Mouse (Mus musculus) granulocyte monocyte progenitor cell, adult 5-6 weeks (primary cell): ENCODE measurements around the gene 5430427O19Rik. TPM values are rescaled to one million over a fixed set of nuclear protein-coding genes. Genes with fewer than 3 reads are reported as not detected.

Experiments
- ATAC-seq: replicated peaks from 2 replicates; pipeline ENCODE4 v1.8.0; 2016; ENCODE audit warnings: mild to moderate bottlenecking, moderate TSS enrichment, inconsistent platforms; ENCODE audit not compliant: poor library complexity, severe bottlenecking
- total RNA-seq, 2 experiments: library from RNA; stranded (forward) in 1 of 2; stranded (reverse) in 1 of 2; fragments of 200-712, 200-1000 nt in 1 of 2; fragments of >200 nt in 1 of 2; fragmentation: Nextera tagmentation in 1 of 2; gene quantifications; 2 replicates each; pipeline ENCODE4 v1.2.3; 2014 to 2017

Gene 5430427O19Rik
- total RNA-seq (2014; fragmentation: Nextera tagmentation) (10.2 and 15.1 TPM in 2 replicates), total RNA-seq (2017) (15.1 and 17.1 TPM in 2 replicates)

DNA sequence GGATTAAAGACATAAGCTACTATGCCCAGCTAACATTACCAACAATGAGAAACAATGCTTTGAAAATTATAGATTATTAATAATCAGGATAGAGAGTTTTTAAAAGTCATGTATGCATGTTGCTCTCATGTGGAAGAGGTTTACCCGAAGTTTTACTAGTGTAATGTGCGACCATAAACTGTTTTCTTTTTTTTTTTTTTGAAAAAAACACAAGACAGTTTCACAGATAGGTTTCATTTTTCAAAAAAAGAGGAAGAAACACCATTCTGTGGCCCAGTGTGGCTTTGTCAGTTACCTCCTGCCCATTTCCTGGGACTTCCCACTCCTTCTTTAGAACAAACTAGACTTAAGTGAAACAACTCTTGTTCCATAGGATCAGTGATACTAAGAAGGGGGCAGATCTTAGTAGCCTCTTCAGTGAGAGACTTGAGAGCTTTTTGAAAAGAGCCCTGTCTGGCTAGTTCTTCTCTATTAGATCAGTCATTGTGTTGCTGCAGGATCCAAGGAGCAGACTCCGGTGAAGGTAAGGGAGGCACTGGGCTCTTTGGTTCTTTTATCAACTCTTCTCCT lies at the start of gene 5430427O19Rik:
TSS of gene 5430427O19Rik (plus strand) at position 441 of the 570 bp plus-strand sequence.
- ATAC-seq = peak; percentile 83

DNA sequence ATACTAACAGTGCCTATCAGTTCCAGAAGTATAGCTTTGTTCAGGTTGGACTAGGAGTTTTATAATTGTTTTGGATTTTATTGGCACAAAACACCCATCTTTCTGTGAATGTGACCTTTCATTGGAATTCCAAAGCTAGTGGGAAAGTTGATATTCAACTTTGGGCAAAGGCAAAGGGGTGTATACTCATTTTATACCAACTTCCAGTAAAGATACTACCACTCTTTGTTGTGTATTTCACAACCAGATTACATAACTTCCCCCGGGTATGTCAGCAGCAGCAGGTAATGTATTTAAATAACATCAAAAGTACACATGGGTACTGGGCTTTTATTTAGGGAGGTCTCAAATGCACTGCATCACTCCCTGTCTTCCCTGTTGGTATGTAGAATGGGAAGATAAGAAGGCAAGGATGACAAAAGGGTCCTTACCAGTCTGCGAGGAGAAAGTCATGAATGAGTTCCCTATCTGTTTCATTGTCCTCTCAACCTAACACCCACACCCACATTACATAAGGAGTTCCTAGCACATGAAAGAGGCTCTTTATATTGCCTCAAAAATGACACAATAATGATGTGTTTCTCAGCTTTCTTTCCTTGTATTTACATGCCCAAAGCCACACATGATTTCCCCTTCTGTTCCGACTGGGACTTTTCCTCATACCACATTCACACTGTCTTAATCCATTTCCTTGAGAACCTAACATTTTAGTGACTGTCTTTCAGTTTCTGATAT lies 42.3 kb upstream of the 5430427O19Rik start:
- ATAC-seq = peak; percentile 93

DNA sequence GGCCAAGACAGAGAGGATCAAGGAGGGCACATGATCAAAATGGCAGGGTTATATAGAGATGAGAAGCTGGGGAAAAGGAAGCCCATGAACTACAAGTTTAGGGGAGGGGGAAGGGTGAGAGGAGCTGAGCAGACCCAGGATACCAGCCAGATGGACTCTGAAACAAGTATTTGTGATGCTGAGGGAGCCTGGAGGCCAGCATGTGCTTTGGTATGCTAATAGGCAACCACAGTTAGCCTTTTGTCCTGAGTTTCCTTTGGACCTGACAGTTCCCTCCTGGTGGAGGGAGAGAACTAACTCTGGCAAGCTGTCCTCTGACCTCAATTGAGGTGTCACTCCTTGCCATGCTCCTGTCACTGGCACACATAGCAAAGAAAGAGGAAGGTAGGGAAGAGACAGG lies 41.2 kb upstream of the 5430427O19Rik start:
- ATAC-seq = no peak

DNA sequence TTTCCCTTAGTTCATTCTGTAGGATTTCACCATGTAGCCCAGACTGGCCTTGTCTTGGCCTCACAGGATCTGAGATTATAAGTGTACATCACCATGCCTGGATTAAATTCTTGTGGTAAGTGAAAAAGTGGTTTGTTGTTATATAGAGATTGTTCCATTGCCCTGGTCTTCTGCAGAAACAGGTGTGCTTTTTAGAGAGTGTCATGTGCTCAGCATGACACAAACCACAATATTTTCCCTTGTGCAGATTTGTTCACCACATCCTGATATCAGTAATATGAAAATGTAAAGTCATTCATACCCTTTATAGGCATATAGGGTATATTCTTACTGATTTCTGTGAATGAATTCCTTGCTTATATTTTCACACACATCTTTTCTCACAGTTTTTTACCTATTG lies 31.0 kb upstream of the 5430427O19Rik start:
- peak; percentile 53 for ATAC-seq

DNA sequence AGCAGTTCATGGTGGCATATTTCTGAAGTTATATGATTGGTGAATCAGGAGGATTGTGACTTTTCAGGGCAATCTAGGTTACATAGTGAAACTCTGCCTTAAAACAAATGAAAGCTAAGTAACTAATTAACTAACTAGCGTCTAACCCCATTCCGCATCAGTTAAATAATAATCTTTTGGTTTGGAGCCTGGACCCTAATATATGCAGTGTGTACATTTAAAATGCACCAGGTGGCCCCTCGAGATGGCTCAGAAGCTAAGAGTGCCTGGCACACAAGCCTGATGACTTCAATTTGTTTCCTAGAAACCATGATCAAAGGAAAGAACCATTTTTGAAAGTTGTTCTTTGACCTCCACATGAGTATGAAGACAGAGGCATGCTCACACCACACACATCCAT lies 14.2 kb upstream of the 5430427O19Rik start:
- no peak for ATAC-seq

DNA sequence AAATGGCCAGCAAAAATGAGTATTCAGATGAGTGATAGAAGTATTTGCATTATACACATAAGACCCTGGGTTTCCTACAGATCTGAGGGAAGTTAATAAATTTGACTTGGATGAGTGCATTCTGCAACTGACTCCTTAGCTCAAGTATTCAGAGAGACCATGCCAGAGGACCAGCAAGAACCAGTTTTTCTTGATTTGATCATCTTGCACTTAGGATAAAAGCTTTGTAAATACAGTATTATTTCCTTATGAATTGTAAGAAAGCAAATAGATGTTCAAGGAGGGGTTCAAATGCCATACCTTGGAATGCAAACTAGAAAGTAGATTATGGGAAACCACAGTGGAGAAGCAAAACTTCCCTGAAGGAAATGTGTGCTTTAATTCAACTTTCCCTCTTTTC lies 13.0 kb upstream of the 5430427O19Rik start:
- no peak for ATAC-seq

DNA sequence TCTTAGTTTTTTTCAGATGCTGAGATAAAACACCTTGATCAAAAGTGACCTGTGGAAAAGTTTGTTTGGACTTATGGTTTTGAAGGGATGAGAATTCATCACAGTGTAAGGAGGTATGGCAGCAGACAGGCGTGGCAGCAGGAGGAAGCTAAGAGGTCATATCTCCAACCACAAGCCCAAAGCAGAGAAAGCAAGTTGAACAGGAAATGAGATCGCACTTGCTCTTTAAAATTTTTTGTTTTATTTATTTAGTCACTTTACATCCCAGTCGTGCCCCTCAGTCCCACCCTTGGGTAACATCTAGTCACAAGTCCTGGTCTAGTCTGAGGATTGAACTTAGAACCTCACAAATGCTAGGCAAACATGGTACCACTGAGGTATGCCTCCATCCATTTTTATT lies 2.1 kb upstream of the 5430427O19Rik start:
- peak; percentile 47 for ATAC-seq

DNA sequence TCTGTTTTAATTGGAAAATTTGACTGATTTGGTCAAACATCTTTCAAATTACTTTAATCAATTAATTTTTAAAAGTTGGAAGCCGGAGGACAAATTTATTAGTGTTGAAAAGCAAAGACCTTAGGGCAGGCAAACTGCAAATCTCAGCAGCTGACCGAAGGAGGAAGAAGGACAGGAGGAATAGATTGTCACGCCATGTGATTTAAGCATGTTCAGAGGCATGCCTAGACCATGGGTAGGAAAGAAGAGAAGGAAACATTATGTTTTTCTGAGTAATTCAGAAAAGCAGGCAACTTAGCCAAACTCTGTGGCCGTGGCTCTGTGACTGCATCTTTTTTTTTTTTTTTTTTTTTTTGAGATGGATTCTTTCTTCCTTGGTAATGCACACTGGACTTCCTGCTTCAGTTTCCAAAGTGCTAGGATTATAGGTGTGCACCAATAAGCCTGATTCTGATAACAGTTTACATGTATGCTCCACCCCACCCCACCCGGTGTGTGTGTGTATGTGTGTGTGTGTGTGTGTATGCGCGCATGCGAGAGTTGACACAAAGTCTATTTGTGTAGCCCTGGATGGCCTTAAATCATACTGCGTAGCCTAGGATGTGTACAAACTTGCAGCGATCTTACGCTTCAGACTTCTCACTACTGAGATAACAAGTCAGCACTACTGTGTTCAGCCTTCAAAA lies 1.4 kb downstream of the 5430427O19Rik start:
- ATAC-seq = no peak

DNA sequence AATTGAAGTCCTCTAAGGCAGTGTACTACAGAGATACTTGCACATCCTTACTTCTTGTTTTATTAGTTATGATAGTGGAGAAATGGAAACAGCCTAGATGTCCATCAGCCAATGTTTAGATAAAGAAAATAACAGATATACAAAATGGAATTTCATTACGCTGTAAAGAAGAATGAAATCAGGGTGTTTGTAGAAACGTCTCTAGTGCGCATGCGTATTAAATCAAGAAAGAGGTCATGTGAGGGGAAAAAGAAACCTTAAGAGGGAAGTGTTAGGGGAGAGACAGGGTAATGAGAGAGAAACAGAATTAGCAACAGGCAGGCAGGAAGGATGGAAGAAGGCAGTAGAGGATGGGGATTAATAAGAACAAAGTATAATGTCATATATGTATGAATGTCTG lies 4.2 kb downstream of the 5430427O19Rik start:
- ATAC-seq = 0 out of 2 replicates have a peak, but pooled peaks have one; percentile 20

DNA sequence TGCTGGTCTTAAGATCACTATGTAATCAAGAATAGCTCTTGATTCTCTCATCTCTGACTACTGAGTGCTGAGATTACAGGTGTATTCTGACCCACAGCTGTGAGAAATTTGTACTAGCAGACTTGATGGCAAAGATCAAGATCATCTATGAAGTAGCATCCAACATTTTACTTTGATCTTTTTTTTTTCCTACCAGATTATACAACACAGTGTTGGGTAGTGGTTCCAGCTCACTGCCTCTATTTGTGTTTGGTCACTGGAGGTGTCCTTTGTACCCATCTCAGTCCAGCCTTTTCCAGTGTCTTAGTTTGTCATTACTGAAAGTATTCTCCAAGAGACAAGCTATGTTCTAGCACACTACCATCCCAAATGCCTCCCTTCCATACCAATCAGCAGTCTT lies 5.8 kb downstream of the 5430427O19Rik start:
- no peak for ATAC-seq

DNA sequence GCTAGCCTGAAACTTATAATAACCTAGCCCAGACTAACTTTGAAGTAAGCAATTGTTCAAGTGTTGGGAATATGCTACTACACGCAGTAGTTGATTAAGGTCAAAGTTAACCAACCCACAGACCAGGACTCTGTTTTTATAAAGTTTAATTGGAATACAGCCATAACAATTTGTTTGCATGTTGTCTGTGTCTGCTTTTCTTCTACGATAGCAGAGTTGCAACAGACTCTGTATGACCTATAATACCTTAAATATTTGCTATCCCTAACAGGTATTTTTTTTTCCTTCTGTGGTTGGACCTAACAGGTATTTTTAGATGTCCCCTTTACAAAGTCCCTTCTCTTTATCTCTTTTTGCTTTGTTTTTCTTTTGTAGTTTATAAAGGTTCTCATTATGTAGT lies 7.6 kb downstream of the 5430427O19Rik start:
- ATAC-seq = no peak

DNA sequence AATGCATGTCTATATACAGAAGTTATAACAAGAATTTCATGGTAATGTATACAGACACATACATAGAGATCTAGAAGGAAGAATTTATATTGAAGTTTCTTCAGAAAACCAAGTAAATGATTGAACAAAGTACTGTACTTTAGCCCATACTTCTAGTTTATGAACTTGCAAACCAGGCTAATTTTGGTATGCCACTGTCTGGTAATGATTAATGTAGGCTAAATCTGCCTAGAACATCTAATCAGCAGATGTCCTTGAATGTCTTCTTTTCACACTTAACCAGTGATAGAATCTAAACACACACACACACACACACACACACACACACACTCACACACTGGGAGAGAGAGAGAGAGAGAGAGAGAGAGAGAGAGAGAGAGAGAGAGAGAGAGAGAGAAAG lies 8.1 kb downstream of the 5430427O19Rik start:
- ATAC-seq = no peak

DNA sequence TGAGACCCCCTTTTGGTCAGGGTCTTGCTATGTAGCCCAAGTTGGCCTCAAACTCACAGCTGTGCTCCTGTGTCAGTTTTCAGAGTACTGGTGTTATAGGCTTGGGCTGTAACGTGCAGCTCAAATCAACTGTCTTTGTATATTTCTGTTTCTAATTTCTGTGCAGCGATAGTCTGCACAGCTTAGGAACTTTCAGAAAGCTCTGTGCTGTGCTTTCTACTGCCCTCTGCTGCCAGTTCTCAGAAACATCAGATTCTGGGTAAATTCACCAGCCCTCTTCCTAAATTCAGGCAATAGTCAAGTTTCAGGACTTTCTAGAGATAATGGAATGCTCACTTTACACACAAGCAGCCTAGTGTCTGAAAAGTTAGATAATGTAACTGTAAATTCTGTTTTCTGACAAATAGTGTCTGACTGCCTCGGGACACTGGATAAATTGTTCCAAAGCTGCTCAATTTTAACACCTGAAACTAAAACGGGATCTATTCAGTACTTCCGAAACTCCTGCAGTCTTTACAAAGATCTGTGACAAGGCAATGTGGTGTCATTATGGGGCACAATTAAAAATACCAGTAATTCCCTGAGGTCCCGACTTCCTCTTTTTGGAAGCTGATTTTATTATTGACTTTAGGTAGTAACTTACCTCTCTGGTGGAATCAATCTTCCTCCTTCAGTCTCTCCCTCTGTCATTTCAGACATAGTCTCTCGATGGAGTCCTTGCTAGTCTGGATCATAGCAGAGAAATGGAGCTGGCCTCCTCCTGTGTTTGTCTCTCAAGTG lies 9.2 kb downstream of the 5430427O19Rik start:
- ATAC-seq = peak; percentile 85

DNA sequence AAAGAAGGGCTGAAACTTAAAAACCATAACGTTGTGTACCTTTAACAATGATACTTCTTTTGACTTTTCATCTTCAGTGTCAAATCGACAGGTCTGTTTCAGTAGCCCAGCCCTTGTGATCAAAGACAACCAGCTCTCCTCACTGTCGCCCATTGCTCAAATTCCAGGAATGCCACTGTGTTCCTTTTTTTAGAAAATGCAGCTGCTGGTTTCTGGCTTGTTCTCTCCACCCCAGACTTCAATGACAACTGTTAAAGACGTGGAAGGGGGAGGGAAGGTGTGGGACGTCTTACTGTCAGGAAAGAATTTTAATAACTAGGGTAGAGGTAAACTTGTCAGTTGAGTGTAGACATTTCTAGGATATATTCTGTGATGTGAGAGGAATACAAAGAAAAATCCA lies 16.5 kb downstream of the 5430427O19Rik start:
- ATAC-seq = no peak

DNA sequence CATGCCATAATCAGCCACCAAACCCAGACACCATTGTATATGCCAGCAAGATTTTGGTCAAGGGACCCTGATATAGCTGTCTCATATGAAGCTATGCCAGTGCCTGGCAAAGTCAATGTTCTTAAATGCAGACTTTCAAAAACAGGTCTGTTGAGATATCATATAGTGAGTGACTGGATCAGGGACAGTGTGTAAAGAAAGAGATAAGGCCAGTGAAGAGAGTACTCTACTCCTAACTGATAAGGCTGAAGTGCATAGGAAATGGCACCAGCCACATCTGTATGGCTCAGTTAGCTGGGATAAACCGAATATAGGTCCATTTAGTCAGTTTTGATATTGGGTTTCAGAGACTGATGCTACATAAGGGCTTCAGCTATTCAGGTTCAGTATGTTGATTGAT lies 31.0 kb downstream of the 5430427O19Rik start:
- ATAC-seq = no peak

DNA sequence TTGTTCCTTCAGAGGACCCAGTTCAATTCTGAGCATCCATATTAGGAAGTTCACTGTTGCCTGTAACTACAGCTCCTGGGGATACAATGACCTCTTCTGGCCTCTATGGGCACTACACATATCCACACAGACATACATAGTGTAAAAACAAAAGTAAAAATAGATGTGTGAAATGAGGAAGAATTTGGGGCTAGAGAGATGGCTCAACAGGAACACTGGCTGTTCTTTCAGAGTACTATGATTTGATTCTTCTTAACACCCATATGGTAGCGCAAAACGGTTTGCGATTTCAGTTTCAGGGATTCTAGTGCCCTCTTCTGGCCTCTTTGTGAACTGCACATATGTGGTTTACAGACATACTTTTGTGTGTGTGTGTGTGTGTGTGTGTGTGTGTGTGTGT lies 48.9 kb downstream of the 5430427O19Rik start:
- peak; percentile 97 for ATAC-seq

DNA sequence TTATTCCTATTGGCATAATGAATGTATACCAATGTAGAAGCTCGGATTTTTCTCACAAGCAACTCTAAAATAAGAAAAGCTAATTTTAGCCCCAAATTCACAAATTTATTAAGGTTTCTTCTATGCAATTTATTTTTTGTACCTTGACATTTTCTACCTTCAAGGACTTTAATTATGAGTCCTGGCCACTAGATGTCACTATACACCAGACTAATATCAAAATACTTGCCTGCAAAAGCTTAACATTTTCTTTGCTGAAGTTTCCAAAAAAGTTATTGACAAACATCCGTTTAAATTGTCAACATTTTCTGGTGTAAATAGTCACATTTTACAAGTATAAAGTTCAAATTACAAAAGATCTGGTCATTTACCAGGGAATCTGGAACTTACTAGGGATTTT lies 62.8 kb downstream of the 5430427O19Rik start:
- ATAC-seq = no peak
